Mouse (Mus musculus) midbrain, embryonic 12.5 days (tissue): ENCODE results near the gene Slc17a7. TPM values are rescaled to one million over a fixed set of nuclear protein-coding genes. Genes with fewer than 3 reads are reported as not detected.

Experiments used
- ATAC-seq: fragments of 200-750 bp; cut with Nextera tagmentation; 2 replicates; pipeline ENCODE4 v1.8.0; 2017; ENCODE audit warnings: low read depth, moderate TSS enrichment, moderate library complexity; ENCODE audit not compliant: low FRiP score
- H3K27ac ChIP-seq: fragments of 300-500 bp; sonication (generic); replicated peaks from 2 replicates; pipeline ENCODE4 v1.5.1; 2016; ENCODE audit warnings: mild to moderate bottlenecking
- H3K27me3 ChIP-seq: fragments of 300-500 bp; sonication (generic); 2 replicates; pipeline ENCODE4 v1.6.1; 2016; ENCODE audit warnings: mild to moderate bottlenecking
- H3K36me3 ChIP-seq: fragments of 300-500 bp; sonication (generic); 2 replicates; pipeline ENCODE4 v1.6.1; 2016
- H3K4me1 ChIP-seq: fragments of 300-500 bp; sonication (generic); 2 replicates; pipeline ENCODE4 v1.6.1; 2016
- H3K4me2 ChIP-seq: fragments of 300-500 bp; sonication (generic); replicated peaks from 2 replicates; pipeline ENCODE4 v1.6.1; 2016; ENCODE audit warnings: mild to moderate bottlenecking, moderate library complexity
- H3K4me3 ChIP-seq: fragments of 300-500 bp; sonication (generic); 2 replicates; pipeline ENCODE4 v1.5.1; 2016; ENCODE audit warnings: mild to moderate bottlenecking
- H3K9ac ChIP-seq: fragments of 300-500 bp; sonication (generic); replicated peaks from 2 replicates; pipeline ENCODE4 v1.6.1; 2016; ENCODE audit warnings: mild to moderate bottlenecking, moderate library complexity
- H3K9me3 ChIP-seq: fragments of 300-500 bp; sonication (generic); 2 replicates; pipeline ENCODE4 v1.6.1; 2016; ENCODE audit warnings: mild to moderate bottlenecking
- WGBS: fragments of 180-500 bp; shearing (Covaris S2); methylation state at CpG from one replicate; pipeline ENCODE4 v1.1.7; 2016; 5-methylcytosine and 5-hydroxymethylcytosine counted together
- polyA plus RNA-seq: library from polyadenylated mRNA; unstranded; fragments of >200 nt; fragmentation: Nextera tagmentation; extraction: Ambion mirVana; gene quantifications from 2 replicates; pipeline ENCODE4 v1.2.1, GENCODE M21; 2016

The Slc17a7 gene
- 0.61 and 1.0 TPM in 2 replicates for polyA plus RNA-seq

DNA sequence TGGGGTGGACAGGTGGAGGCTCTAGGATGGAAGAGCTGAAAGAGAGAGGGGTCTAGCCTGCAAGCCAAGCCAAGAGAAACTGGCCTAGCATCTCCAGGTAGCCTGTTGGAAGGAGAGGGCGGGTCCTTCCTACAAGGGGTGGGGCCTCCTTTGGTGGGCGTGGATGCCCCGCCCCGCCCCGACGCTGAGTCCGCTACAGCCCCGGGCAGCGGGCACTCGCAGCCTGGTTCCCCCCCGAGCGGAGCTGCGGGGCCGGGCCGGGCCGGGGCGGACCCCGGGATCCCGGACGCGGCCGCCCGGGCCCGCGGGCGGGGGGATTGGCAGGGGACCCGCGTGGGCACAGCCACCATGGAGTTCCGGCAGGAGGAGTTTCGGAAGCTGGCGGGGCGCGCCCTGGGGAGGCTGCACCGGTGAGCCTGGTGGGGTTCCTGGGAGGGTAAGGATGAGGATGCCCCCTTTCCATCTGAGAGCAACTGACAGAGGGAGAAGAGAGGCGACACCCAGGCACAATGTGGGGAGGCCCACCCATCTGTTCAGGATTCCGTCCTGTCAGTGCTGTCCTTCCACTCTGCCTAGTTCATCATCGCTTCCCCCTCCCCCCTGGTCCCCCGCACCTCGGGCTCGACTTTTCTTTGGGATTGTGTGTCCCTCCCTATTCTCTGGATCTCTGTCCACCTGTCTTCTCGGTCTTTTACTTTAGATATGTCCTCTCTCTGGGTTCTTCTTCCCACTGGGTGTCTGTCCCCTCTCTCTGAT lies at the start of gene Slc17a7:
TSS of gene Slc17a7 (plus strand) at position 215 of the 756 bp plus-strand sequence.
- no peak for ATAC-seq
- Histone ChIP-seq H3K4me2 (peak within 1 kb of the TSS; percentile 61), H3K9ac (peak within 1 kb of the TSS; percentile 51; the same call in 1 of the 2 replicates), H3K9me3 (no peaks in the 10 kb centered on the region), H3K4me1 (peaks cover 30% of the 10 kb centered on the region), H3K27ac (no peak within 1 kb of the TSS), H3K27me3 (peaks cover 66% of the 10 kb centered on the region), H3K36me3 (peaks cover 5% of the 10 kb centered on the region), H3K4me3 (peak within 1 kb of the TSS; percentile 41)
- 1% methylated on average over 41 of the region's 41 CpGs for WGBS

DNA sequence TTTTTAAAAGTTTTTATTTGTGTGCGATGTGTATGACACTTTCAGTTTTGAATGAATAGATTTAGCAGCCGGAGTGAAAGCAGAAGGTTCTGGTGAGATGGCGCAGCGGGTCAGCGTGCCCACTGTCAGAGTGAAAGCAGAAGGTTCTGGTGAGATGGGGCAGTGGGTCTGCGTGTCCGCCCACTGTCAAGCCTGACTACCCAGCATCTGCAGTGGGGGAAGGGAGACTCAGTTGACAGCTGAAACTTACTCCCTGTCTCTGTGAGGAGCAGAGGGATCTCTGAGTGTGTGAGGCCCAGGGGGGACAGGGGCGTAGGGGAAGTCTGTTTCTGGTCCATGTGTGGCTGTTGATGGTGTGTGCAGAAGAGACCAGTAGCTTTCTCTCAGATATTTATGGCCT lies 46.2 kb upstream of the Slc17a7 start:
- no peak overlapping the region for H3K4me3 ChIP-seq
- no peaks in the 10 kb centered on the region for H3K9me3 ChIP-seq
- peaks cover 48% of the 10 kb centered on the region for H3K36me3 ChIP-seq
- no peak overlapping the region for H3K4me2 ChIP-seq
- no peak overlapping the region for H3K9ac ChIP-seq
- peaks cover 11% of the 10 kb centered on the region; the same call in 1 of the 2 replicates for H3K4me1 ChIP-seq
- H3K27ac ChIP-seq, result 0 out of 2 replicates have a peak overlapping the region, but pooled peaks have one; percentile 1
- H3K27me3 ChIP-seq, result no peaks in the 10 kb centered on the region
- 78% methylated on average over 8 of the region's 8 CpGs for WGBS
- no peak for ATAC-seq

DNA sequence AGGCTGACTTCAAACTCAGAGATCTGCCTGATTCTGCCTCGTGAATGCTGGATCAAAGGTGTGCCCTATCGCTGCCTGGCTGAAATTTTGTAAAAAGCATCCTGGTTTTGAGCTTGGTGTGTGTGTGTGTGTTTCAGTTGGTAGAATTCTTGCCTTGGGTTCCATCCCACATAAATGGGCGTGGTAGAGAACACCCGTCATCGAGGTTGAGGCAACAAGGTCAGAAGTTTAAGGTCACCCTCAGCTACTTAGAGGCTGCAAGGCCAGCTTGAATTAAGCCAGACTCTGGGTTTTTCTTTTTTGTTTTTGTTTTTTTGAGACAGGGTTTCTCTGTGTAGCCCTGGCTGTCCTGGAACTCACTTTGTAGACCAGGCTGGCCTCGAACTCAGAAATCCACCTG lies 45.4 kb upstream of the Slc17a7 start:
- Histone ChIP-seq H3K27me3 (no peaks in the 10 kb centered on the region), H3K36me3 (peaks cover 54% of the 10 kb centered on the region), H3K4me3 (no peak overlapping the region), H3K9me3 (no peaks in the 10 kb centered on the region), H3K4me2 (no peak overlapping the region), H3K4me1 (peaks cover 19% of the 10 kb centered on the region), H3K27ac (0 out of 2 replicates have a peak overlapping the region, but pooled peaks have one; percentile 1), H3K9ac (no peak overlapping the region)
- no peak for ATAC-seq
- 93% methylated on average over 6 of the region's 6 CpGs for WGBS

DNA sequence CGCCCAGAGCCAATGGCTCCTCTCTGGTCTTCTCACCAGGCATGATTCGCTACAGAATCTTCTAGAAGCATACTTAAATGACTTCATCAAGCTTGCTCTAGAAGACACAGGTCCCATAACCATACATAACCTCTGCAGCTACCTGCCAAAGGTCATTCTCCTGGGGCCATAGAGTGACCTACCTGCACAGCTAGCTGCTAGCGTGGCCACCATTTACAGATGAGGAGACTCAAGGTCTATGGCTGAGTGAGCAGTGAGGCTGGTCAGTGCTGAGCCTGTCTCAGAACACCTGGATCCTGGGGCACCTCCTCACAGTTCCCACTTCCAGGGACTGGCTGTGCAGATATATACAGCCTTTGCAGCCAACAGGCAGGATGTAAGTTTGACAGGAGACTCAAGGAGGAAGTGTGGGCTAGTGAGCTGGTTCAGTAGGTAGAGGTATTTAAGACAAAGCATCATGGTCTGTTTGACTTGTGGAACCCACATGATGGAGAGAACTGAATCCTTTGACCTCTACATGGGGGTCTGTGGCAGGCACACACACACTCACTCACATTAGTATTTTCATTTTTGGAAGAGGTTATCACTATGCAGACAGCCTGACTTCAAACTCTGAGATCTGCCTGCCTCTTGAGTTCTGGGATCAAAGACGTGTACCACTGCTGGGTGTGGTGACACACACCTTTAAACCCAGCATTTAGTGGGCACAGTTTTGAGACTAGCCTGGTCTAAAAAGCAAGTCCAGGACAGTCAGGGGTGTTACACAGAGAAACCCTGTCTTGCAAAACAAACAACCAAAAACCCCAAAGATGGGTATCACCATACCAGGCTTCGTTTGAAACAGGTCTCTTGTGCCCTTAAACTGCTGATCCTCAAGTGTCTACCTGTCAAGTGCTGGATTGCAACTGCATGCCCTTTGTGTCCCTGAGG lies 43.7 kb upstream of the Slc17a7 start:
- Histone ChIP-seq H3K4me3 (no peak overlapping the region), H3K27ac (no peak overlapping the region), H3K4me2 (no peak overlapping the region), H3K36me3 (peaks cover 57% of the 10 kb centered on the region), H3K9me3 (no peaks in the 10 kb centered on the region), H3K9ac (no peak overlapping the region), H3K27me3 (no peaks in the 10 kb centered on the region), H3K4me1 (peaks cover 27% of the 10 kb centered on the region)
- no peak for ATAC-seq
- 82% methylated on average over 5 of the region's 5 CpGs for WGBS

GRCm38 (mm10) chr7:45121404-45121803 lies 42.3 kb upstream of the Slc17a7 start:
- Histone ChIP-seq H3K36me3 (peaks cover 71% of the 10 kb centered on the region), H3K4me1 (peaks cover 38% of the 10 kb centered on the region), H3K9ac (no peak overlapping the region), H3K4me3 (0 out of 2 replicates have a peak overlapping the region, but pooled peaks have one; percentile 9), H3K4me2 (no peak overlapping the region), H3K27me3 (no peaks in the 10 kb centered on the region), H3K9me3 (no peaks in the 10 kb centered on the region), H3K27ac (no peak overlapping the region)
- WGBS, result 81% methylated on average over 8 of the region's 8 CpGs
- no peak for ATAC-seq

DNA sequence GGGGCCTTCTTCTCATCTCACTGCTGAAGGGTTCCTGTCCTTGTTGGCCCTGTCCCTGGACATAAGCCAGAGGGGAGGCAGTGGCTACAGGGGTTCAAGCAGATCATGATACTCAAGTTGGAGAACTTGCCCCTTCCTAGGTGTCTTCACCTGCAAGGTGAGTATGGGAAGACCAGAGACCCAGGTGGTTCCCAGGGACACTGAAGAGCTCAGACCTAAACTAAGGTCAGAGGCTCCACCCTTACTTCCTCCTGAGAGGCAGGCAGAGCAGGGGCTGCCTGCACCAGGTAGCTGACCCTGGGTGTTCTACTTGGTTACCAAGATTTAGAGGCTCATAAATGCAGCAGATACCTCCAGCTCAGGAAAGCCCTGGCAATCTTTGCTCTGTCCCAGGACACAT lies 41.8 kb upstream of the Slc17a7 start:
- H3K4me2 ChIP-seq, result no peak overlapping the region
- no peaks in the 10 kb centered on the region for H3K9me3 ChIP-seq
- peaks cover 76% of the 10 kb centered on the region for H3K36me3 ChIP-seq
- no peak overlapping the region for H3K27ac ChIP-seq
- ATAC-seq, result no peak
- no peak overlapping the region for H3K9ac ChIP-seq
- H3K4me3 ChIP-seq, result 0 out of 2 replicates have a peak overlapping the region, but pooled peaks have one; percentile 9
- no peaks in the 10 kb centered on the region for H3K27me3 ChIP-seq
- H3K4me1 ChIP-seq, result peaks cover 43% of the 10 kb centered on the region

GRCm38 (mm10) chr7:45122561-45123185 lies 41.1 kb upstream of the Slc17a7 start:
- peak overlapping the region; percentile 81; the same call in 1 of the 2 replicates for H3K27ac ChIP-seq
- 88% methylated on average over 15 of the region's 15 CpGs for WGBS

GRCm38 (mm10) chr7:45123186-45123570 lies 40.6 kb upstream of the Slc17a7 start:
- peak overlapping the region; percentile 86 for H3K4me2 ChIP-seq
- ATAC-seq, result no peak
- peak overlapping the region; percentile 81 for H3K27ac ChIP-seq
- H3K27me3 ChIP-seq, result no peaks in the 10 kb centered on the region
- H3K4me1 ChIP-seq, result peaks cover 51% of the 10 kb centered on the region
- peaks cover 74% of the 10 kb centered on the region for H3K36me3 ChIP-seq
- no peaks in the 10 kb centered on the region for H3K9me3 ChIP-seq
- H3K9ac ChIP-seq, result peak overlapping the region; percentile 97
- peak overlapping the region; percentile 88 for H3K4me3 ChIP-seq
- WGBS, result 23% methylated on average over 12 of the region's 12 CpGs

More at GRCm38 (mm10) chr7:45122561-45123185, 41.1 kb upstream of the Slc17a7 start:
- H3K9ac ChIP-seq, result peak overlapping the region; percentile 97
- no peaks in the 10 kb centered on the region for H3K27me3 ChIP-seq
- H3K9me3 ChIP-seq, result no peaks in the 10 kb centered on the region
- H3K4me3 ChIP-seq, result peak overlapping the region; percentile 88
- H3K4me1 ChIP-seq, result peaks cover 50% of the 10 kb centered on the region
- ATAC-seq, result no peak
- H3K36me3 ChIP-seq, result peaks cover 79% of the 10 kb centered on the region
- H3K4me2 ChIP-seq, result peak overlapping the region; percentile 86

GRCm38 (mm10) chr7:45124224-45125143 lies 39.3 kb upstream of the Slc17a7 start, which contains the start of gene Rps11:
Rps11 (minus strand) TSS chr7:45124439.
- H3K4me3 ChIP-seq, result peak within 1 kb of the TSS; percentile 88
- H3K27me3 ChIP-seq, result no peaks in the 10 kb centered on the region
- H3K4me1 ChIP-seq, result peaks cover 54% of the 10 kb centered on the region
- H3K9ac ChIP-seq, result peak within 1 kb of the TSS; percentile 97
- H3K9me3 ChIP-seq, result no peaks in the 10 kb centered on the region
- WGBS, result under 1% methylated on average over 59 of the region's 59 CpGs
- peak within 1 kb of the TSS; percentile 86 for H3K4me2 ChIP-seq
- ATAC-seq, result peak; percentile 80
- H3K36me3 ChIP-seq, result peaks cover 65% of the 10 kb centered on the region
- peak within 1 kb of the TSS; percentile 85 for H3K27ac ChIP-seq

- no peaks in the 10 kb centered on the region for H3K9me3 ChIP-seq
- H3K27me3 ChIP-seq, result no peaks in the 10 kb centered on the region
- peak overlapping the region; percentile 85 for H3K27ac ChIP-seq
- H3K36me3 ChIP-seq, result peaks cover 58% of the 10 kb centered on the region
- 21% methylated on average over 7 of the region's 7 CpGs for WGBS
- H3K4me3 ChIP-seq, result peak overlapping the region; percentile 88; the same call in 1 of the 2 replicates
- peak overlapping the region; percentile 50 for H3K4me2 ChIP-seq
- peaks cover 59% of the 10 kb centered on the region for H3K4me1 ChIP-seq
- no peak for ATAC-seq
- peak overlapping the region; percentile 55 for H3K9ac ChIP-seq
Observed at GRCm38 (mm10) chr7:45125144-45125600, 38.6 kb upstream of the Slc17a7 start.
